8 mouse cellular contexts compared by ENCODE assay signal in genomic region chr5:129941495-129942045, GRCm38 (mm10). TPM values are rescaled to one million over a fixed set of nuclear protein-coding genes. Genes with fewer than 3 reads are reported as not detected.
DNase-seq lines count a peak whose midpoint lies in the region; ATAC-seq and TF ChIP-seq lines count a peak whose summit lies in the region.

Gene Vkorc1l1 (plus strand): TSS chr5:129941970.

- peak within 1 kb of the TSS; percentile 76 for H3K4me2 ChIP-seq in hindbrain, embryonic 13.5 days

- H3K4me1 ChIP-seq in hindbrain, embryonic 13.5 days (replicated peaks) = peaks cover 13% of the 10 kb centered on the region

- H3K27me3 ChIP-seq in Patski = no peaks in the 10 kb centered on the region
- H3K27me3 ChIP-seq in hindbrain, embryonic 13.5 days = no peaks in the 10 kb centered on the region

- H3K27ac ChIP-seq in hindbrain, embryonic 13.5 days = peak within 1 kb of the TSS; percentile 83

- no peak for TF ChIP-seq CTCF in Patski (IDR thresholded peaks at IDR 0.05)

- CTCF ChIA-PET in Patski (lab: Charles Lee) = interaction anchor here (1.1 to 2.9 kb wide), 4 partner anchors 10 to 95 kb away, joined by 3 to 10 read pairs (median 5); partner anchors contain the start of gene Nupr1l

- peak; percentile 96 for ATAC-seq in Patski
- peak; percentile 96 for ATAC-seq in hindbrain, embryonic 13.5 days (ENCODE audit: low FRiP score)

- peak within 1 kb of the TSS; percentile 94 for H3K4me3 ChIP-seq in hindbrain, embryonic 13.5 days

- WGBS in hindbrain, embryonic 13.5 days = 2% methylated on average over 59 of the region's 59 CpGs

- POLR2A ChIA-PET in Patski (lab: Charles Lee) = interaction anchor here (0.7 kb wide), 1 partner anchor 187 kb away, joined by 7 read pairs; no protein-coding TSS in a partner anchor

- 0 out of 2 replicates have a peak, but pooled peaks cover 8% of the 10 kb centered on the region for H3K36me3 ChIP-seq in hindbrain, embryonic 13.5 days

- in situ Hi-C loops in Patski (cut with MboI; ENCODE audit: low pct_unique_long_range_greater_than_20kb) = no loop called here

- peak; percentile 99 for DNase-seq in Patski (ENCODE audit: low read depth, low spot score)
- DNase-seq in cerebellum, postnatal 14 days = peak; percentile 99 to 100
- DNase-seq in frontal cortex, postnatal 14 days (ENCODE audit: low spot score in 2 of 2) = peak; percentile 97
- peak; percentile 90 to 91 for DNase-seq in layer of hippocampus, postnatal 25 days (ENCODE audit: extremely low spot score in 1 of 2, low spot score in 1 of 2)
- DNase-seq in lung, postnatal 25 days (ENCODE audit: low spot score) = peak; percentile 98
- DNase-seq in retina, embryonic 14.5 days (ENCODE audit: low spot score) = peak; percentile 99
- peak; percentile 100 for DNase-seq in thymus, postnatal 4 days

- H3K9me3 ChIP-seq in hindbrain, embryonic 13.5 days = no peaks in the 10 kb centered on the region

- peak within 1 kb of the TSS; percentile 90 for H3K9ac ChIP-seq in hindbrain, embryonic 13.5 days

RNA-seq across cellular contexts. Expression of gene Vkorc1l1, which starts in this region (rescaled TPM):
- 32.3 TPM for polyA plus RNA-seq in Patski (2021)
- polyA plus RNA-seq in hindbrain, embryonic 13.5 days (2015; fragmentation: Nextera tagmentation; extraction: Ambion mirVana) = 31.1 and 32.5 TPM in 2 replicates
- 10 to 100 TPM; 40.5 to 45.8 TPM for total RNA-seq in layer of hippocampus, postnatal 25 days (2021)

Comparison
In these comparisons a context has a peak if more than half of its experiments do, and no peak if none do; other contexts are left out.
1. Peak in every context shown above with its lines: DNase-seq, ATAC-seq, H3K4me3 ChIP-seq and H3K27ac ChIP-seq.